Mouse (Mus musculus) adrenal gland, postnatal 10 days (tissue): Measurements from ENCODE around the gene Entpd5. TPM values are rescaled to one million over a fixed set of nuclear protein-coding genes. Genes with fewer than 3 reads are reported as not detected.
"Not testable (repeated sequence)": the region's sequence is repeated elsewhere in the genome, so short reads cannot be mapped to it uniquely, and the experiment has no call there.

ENCODE experiments used
- DNase-seq: peaks from one replicate; pipeline ENCODE4 v3.0.0; 2021; ENCODE audit warnings: mixed read lengths
- total RNA-seq, 2 experiments: library from RNA; stranded (reverse); gene quantifications; 2 replicates each; pipeline ENCODE4 v1.2.3; 2021

The Entpd5 gene
- total RNA-seq, 2 experiments from 2014 or later: 66.3 to 74.5 TPM

DNA sequence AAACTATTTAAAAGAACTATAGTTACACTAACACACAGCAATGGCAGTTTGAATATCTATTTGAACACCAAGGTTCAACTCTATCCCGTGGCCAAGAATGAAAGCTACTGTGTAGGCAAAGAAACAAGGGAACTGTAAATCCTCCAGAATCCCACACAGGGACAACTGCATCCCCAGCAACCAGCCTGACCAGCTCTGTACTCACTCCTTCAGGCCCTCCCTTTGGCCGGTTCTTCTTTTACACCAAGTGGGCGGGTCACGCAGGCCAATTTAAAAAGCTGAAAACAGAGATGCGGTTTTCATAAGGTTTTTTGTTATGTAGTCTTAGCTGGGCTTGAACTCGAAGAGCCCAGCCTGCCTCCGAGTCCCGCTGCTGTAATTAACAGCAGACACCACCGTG, 9.7 kb downstream of the Entpd5 start:
- no peak for DNase-seq

GRCm38 (mm10) chr12:84398629-84399028, 10.2 kb downstream of the Entpd5 start:
- no peak for DNase-seq

DNA sequence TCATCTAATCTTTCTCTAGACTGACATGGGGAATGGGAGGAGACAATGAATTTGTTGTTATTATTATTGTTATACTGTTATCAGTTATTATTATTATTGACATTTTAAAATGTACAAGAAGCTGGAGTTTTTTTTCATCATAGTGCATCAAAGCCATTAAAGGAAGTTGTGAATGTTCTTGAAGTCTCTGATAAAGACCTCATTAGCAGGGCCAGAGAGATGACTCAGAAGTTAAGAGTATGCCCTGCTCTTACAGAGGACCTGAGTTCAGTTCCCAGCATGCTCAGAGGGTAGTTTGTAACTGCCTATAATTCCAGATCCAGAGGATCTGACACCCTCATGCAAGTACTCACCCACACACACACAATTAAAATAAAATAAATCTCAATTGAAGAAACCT, 11.1 kb downstream of the Entpd5 start:
- no peak for DNase-seq

DNA sequence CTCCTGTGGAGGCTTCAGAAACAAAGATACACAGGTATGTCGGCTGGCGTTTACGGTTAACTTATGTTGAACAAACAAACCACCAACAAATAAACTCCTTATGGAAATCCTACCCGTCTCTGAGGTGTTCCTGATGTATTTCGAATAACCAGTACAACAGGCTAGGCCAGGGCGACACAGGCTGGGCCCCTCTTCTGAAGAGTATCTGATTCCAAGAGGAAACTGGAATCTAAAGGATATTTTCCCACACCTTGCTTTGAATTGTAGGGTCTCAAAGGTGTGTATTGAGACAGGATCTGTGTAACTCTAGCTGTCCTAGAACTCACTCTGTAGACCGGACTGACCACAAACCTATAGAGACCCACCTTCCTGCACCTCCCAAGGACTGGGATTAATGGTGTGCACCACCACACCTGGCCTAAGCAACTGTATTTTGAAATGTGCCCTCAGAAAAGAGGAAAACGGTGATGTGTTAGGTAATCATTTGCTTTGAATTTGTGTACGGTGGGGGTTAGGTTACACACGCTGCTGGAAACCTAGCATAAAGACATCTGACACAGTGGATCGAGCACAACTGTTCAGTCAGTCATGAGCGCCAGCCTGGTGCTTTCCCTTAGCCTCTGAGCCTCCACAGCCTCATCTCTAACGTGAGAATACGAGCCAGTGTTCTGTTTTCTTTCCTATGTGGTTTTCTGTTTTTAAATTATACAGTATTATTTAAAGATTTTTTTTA, 11.7 kb downstream of the Entpd5 start:
- no peak for DNase-seq

DNA sequence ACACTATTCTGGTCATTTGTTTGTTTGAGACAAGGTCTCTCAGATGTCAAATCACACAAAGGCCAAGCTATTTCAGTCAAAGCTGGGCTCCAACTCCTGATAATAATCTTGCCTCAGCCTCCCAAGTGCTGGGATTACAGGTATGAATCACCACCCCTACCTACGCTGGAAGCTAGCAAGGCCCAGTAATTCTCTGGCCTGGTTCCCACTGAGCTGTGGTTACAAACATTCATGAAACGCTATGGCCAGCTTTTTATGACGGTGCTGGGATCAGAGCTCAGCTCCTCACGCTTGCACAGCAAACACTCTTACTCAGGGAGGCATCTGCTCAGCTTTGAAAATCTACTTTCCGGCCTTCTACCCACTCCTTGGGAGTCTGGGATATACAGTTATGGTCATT, 15.0 kb downstream of the Entpd5 start:
- DNase-seq: no peak

DNA sequence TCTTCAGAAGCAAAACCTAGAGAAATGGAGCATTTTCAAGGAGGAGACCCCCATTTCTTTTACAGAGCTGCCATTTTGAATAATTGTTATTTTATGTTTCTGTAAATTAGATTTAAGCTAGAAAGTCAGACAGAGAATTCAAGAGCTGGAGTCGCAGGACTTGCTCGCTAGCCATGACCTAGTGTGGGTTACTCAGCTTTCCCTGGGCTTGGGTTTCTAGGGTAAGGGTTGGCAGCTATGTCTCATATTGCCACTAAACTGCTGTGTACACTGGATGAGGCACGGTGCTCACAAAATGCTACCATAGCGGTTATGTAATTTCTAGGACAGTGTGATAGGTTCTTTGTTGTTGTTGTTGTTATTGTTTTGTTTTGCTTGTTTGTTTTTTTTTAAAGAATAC, 16.1 kb downstream of the Entpd5 start:
- no peak for DNase-seq

GRCm38 (mm10) chr12:84390336-84390735, 18.5 kb downstream of the Entpd5 start:
- DNase-seq: no peak

GRCm38 (mm10) chr12:84388774-84389400, 19.9 kb downstream of the Entpd5 start:
- DNase-seq: no peak

- no peak for DNase-seq
Measured at GRCm38 (mm10) chr12:84388097-84388496, 20.7 kb downstream of the Entpd5 start.

GRCm38 (mm10) chr12:84385408-84385807, 23.4 kb downstream of the Entpd5 start:
- no peak for DNase-seq

DNA sequence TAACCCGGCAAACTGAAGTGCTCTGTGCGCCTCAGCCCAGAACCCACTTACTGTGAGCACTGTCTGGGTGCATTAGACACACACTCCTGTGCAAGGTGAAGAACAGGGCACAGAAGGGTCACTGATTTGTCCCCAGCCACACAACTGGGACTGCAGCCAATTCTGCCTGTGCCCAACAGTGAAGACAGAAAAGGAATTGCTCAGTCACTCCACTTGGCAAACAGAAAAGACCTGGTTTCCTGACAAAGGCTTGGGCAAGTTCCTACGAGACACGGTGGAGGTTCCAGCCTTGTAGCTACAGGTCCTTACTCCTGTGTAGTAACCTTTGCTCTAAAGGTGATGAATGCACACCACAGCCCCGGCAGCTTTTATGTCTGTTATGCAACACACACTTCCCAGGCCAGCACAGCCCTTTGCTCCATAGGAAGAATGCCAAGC, 24.2 kb downstream of the Entpd5 start:
- peak; percentile 77 for DNase-seq

DNA sequence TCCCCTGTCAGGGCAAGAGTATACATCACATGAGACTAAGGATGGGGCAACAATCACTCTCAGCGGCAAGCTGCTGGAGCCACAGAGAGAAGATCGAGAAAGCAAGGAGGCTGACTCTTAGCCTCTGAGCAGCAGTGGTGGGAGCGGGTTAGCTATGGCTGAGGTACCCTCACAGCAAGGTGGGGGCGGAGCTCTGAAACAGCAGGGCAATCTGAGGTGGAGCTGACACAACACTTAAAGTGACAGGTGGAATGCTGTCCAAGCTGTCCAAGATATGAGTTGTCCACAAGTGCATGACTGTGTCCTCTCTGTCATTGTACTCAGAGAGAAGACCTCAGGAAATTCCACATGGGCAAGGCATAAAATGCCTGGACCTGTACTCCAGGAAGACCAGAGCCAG, 26.5 kb downstream of the Entpd5 start:
- DNase-seq: no peak

DNA sequence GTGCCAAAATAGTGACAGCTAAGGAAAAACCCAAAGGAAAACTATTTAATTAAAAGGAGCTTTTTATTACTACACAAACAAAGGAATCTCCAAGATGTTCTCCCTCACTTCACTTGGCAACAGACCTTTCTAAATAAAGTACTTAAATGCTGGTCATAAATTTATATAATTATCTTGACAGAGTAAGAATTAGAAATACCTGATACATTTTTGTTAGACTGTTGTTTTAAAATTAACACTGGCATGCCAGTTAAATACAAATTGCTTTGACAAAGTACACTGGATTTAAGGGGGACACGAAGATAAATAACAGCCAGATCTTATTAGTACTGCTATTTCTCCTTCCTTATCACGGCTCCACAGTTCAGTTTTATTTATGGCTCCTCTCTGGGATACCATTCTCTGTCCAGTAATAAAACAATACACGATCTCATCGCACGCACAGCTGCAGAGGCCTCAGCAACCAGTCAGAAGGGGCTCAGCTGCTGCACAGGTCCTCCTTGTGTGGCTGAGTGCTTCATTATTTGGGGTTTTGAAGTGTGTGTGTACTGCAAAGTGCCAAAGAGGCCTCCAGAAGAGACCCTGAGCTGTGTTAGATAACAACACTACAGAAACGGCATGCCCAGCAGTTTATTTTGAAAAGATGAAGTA, 34.9 kb downstream of the Entpd5 start:
- DNase-seq: no peak

GRCm38 (mm10) chr12:84371647-84372046, 37.2 kb downstream of the Entpd5 start:
- DNase-seq: no peak

GRCm38 (mm10) chr12:84366971-84367370, 41.9 kb downstream of the Entpd5 start:
- no peak for DNase-seq

- DNase-seq: no peak
Measured at GRCm38 (mm10) chr12:84365137-84365536, 43.7 kb downstream of the Entpd5 start.

- DNase-seq: no peak
Measured at GRCm38 (mm10) chr12:84364291-84364690, 44.5 kb downstream of the Entpd5 start.

DNA sequence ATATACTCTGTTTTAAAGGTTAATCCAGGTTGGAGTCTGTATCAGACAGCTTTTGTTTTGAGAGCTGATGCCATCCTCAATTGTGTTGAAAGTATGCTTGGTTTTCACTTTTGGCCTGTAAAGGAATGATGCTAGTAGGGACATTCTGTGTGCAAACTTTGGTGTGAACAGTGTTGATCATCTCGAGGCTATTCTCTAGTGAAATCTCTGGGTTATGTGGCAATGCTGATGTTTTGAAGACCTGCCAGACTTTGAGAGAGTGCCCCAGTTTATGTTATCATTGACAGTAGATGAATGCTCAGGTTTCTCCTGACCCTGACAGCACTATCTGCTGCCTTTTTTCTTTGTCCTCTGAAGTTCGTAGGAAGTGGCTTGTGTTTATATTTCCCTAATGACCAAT, 46.0 kb downstream of the Entpd5 start:
- peak; percentile 49 for DNase-seq

- DNase-seq: peak; percentile 96
Measured at GRCm38 (mm10) chr12:84361555-84362489, 47.0 kb downstream of the Entpd5 start, which contains the start of the genes Coq6 and Fam161b. Coq6 (plus strand) TSS chr12:84361657. Fam161b (minus strand) TSS chr12:84361833.

DNA sequence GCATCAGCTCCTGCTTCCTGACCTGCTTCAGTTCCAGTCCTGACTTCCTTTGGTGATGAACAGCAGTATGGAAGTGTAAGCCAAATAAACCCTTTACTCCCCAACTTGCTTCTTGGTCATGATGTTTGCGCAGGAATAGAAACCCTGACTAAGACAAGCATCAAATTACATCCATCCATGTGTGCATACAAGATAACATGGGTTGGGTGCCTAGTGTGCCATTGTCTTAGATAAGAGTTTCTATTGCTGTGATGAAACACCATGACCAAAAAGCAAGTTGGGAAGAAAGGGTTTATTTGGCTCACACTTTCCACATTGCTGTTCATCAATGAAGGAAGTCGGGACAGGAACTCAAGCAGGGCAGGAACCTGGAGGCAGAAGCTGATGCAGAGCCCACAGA, 50.1 kb downstream of the Entpd5 start:
- not testable (repeated sequence) for DNase-seq

GRCm38 (mm10) chr12:84347192-84347591, 61.6 kb downstream of the Entpd5 start:
- DNase-seq: peak; percentile 66

GRCm38 (mm10) chr12:84336963-84337625, 71.7 kb downstream of the Entpd5 start:
- no peak for DNase-seq
